9 mouse cellular contexts compared by ENCODE assay signal in genomic region chr11:68601486-68601991, GRCm38 (mm10). TPM values are rescaled to one million over a fixed set of nuclear protein-coding genes. Genes with fewer than 3 reads are reported as not detected.
DNase-seq lines count a peak whose midpoint lies in the region; ATAC-seq lines count a peak whose summit lies in the region.
"Had no signal": no experiment of that assay in that cellular context is flagged by ENCODE, and none has a peak within 500 bp of the region (broad histone marks: within the 10 kb centered on the region; RNA-seq: fewer than 3 reads in every experiment).

No protein-coding gene starts in this region.

- no peak overlapping the region for H3K4me2 ChIP-seq in forebrain, embryonic 11.5 days (ENCODE audit: low read depth, low read length, severe bottlenecking)
- no peak overlapping the region for H3K4me2 ChIP-seq in forebrain, embryonic 15.5 days (replicated peaks)
- H3K4me2 ChIP-seq in heart, embryonic 11.5 days, result no peak overlapping the region; the same call in 1 of the 2 replicates
- H3K4me2 ChIP-seq in limb, embryonic 12.5 days, result peak overlapping the region; percentile 13; the same call in 1 of the 2 replicates

- H3K4me1 ChIP-seq in forebrain, embryonic 11.5 days (replicated peaks; ENCODE audit: control insufficient read depth, insufficient read depth, low read length), result peaks cover 2% of the 10 kb centered on the region; the same call in 1 of the 2 replicates
- 0 out of 2 replicates have a peak, but pooled peaks cover 2% of the 10 kb centered on the region for H3K4me1 ChIP-seq in forebrain, embryonic 15.5 days
- peaks cover 37% of the 10 kb centered on the region for H3K4me1 ChIP-seq in heart, embryonic 11.5 days (ENCODE audit: control insufficient read depth, insufficient read depth, low read length)
- H3K4me1 ChIP-seq in limb, embryonic 12.5 days (replicated peaks), result peaks cover 41% of the 10 kb centered on the region

- peak; percentile 57 for DNase-seq in forebrain, embryonic 11.5 days (ENCODE audit: low spot score)
- peak; percentile 54 for DNase-seq in MN1 (ENCODE audit: low spot score)
- DNase-seq in right cerebral cortex, postnatal 14 days, result no peak
- no peak for DNase-seq in spleen, postnatal 4 days (ENCODE audit: low spot score in 2 of 2)

- H3K27me3 ChIP-seq in forebrain, embryonic 11.5 days (ENCODE audit: control insufficient read depth, insufficient read depth, low read length), result no peaks in the 10 kb centered on the region
- no peaks in the 10 kb centered on the region for H3K27me3 ChIP-seq in forebrain, embryonic 15.5 days
- H3K27me3 ChIP-seq in heart, embryonic 11.5 days (ENCODE audit: control insufficient read depth, insufficient read depth, low read length), result no peaks in the 10 kb centered on the region
- H3K27me3 ChIP-seq in limb, embryonic 12.5 days, result no peaks in the 10 kb centered on the region

- 3% methylated on average over 9 of the region's 9 CpGs for WGBS in forebrain, embryonic 11.5 days
- WGBS in forebrain, embryonic 15.5 days, result 14% methylated on average over 9 of the region's 9 CpGs
- WGBS in heart, embryonic 11.5 days (ENCODE audit: insufficient replicate concordance), result 2% methylated on average over 9 of the region's 9 CpGs
- 4% methylated on average over 9 of the region's 9 CpGs for WGBS in limb, embryonic 12.5 days

- H3K9ac ChIP-seq in forebrain, embryonic 11.5 days (ENCODE audit: low read length), result no peak overlapping the region
- H3K9ac ChIP-seq in forebrain, embryonic 15.5 days (replicated peaks), result no peak overlapping the region
- no peak overlapping the region for H3K9ac ChIP-seq in heart, embryonic 11.5 days (ENCODE audit: low read depth, low read length)
- H3K9ac ChIP-seq in limb, embryonic 12.5 days (replicated peaks), result no peak overlapping the region

- H3K27ac ChIP-seq in forebrain, embryonic 11.5 days (ENCODE audit: low read depth, low read length), result peak overlapping the region; percentile 50; the same call in 1 of the 2 replicates
- H3K27ac ChIP-seq in forebrain, embryonic 15.5 days (replicated peaks), result no peak overlapping the region
- H3K27ac ChIP-seq in heart, embryonic 11.5 days (ENCODE audit: low read depth, low read length), result peak overlapping the region; percentile 89
- H3K27ac ChIP-seq in limb, embryonic 12.5 days, result peak overlapping the region; percentile 89

- no peaks in the 10 kb centered on the region for H3K9me3 ChIP-seq in forebrain, embryonic 11.5 days (ENCODE audit: control insufficient read depth, low read length)
- H3K9me3 ChIP-seq in forebrain, embryonic 15.5 days, result no peaks in the 10 kb centered on the region
- no peaks in the 10 kb centered on the region for H3K9me3 ChIP-seq in heart, embryonic 11.5 days (replicated peaks; ENCODE audit: control insufficient read depth, low read length)
- no peaks in the 10 kb centered on the region for H3K9me3 ChIP-seq in limb, embryonic 12.5 days

- H3K4me3 ChIP-seq in forebrain, embryonic 11.5 days (ENCODE audit: low read depth, low read length), result no peak overlapping the region
- H3K4me3 ChIP-seq in forebrain, embryonic 15.5 days, result no peak overlapping the region
- H3K4me3 ChIP-seq in heart, embryonic 11.5 days (ENCODE audit: low read depth, low read length), result no peak overlapping the region
- no peak overlapping the region for H3K4me3 ChIP-seq in limb, embryonic 12.5 days (replicated peaks)

- no peak; the same call in 1 of the 2 replicates for ATAC-seq in forebrain, embryonic 11.5 days (replicated peaks; ENCODE audit: low FRiP score)
- ATAC-seq in forebrain, embryonic 15.5 days (replicated peaks), result no peak
- ATAC-seq in heart, embryonic 11.5 days (replicated peaks; ENCODE audit: insufficient number of reproducible peaks, low FRiP score, low TSS enrichment), result no peak
- peak; percentile 54; the same call in 1 of the 2 replicates for ATAC-seq in limb, embryonic 12.5 days (ENCODE audit: insufficient number of reproducible peaks, insufficient read depth, low FRiP score, low TSS enrichment, low read depth)
- ATAC-seq in erythroid progenitor cell, adult 5-6 weeks (replicated peaks; ENCODE audit: low FRiP score, poor library complexity, severe bottlenecking), result no peak
- ATAC-seq: inflammation-experienced regulatory T-cells, adult 6 months had no signal

- H3K36me3 ChIP-seq in forebrain, embryonic 11.5 days (ENCODE audit: control insufficient read depth, insufficient read depth, low read length), result no peaks in the 10 kb centered on the region
- H3K36me3 ChIP-seq in forebrain, embryonic 15.5 days, result no peaks in the 10 kb centered on the region
- H3K36me3 ChIP-seq in heart, embryonic 11.5 days (ENCODE audit: control insufficient read depth, insufficient read depth, low read length), result no peaks in the 10 kb centered on the region
- no peaks in the 10 kb centered on the region for H3K36me3 ChIP-seq in limb, embryonic 12.5 days

RNA-seq across cellular contexts. Expression of gene Ccdc42, which starts 14.7 kb away (rescaled TPM):
- polyA plus RNA-seq in forebrain, embryonic 11.5 days (2014; fragmentation: Nextera tagmentation; extraction: Ambion mirVana), result 0.51 and 0.87 TPM in 2 replicates
- 0.18 and 0.45 TPM in 2 replicates for polyA plus RNA-seq in forebrain, embryonic 15.5 days (2015; fragmentation: Nextera tagmentation; extraction: Ambion mirVana)
- polyA plus RNA-seq in heart, embryonic 11.5 days (2014; fragmentation: Nextera tagmentation; extraction: Ambion mirVana), result 0.29 and 0.58 TPM in 2 replicates
- polyA plus RNA-seq in limb, embryonic 12.5 days (2016; fragmentation: Nextera tagmentation; extraction: Ambion mirVana), result 0.28 and 1.0 TPM in 2 replicates
- not detected in 2 replicates for total RNA-seq in erythroid progenitor cell, adult 5-6 weeks (2015; ENCODE audit: low replicate concordance)
- not detected in 2 replicates for total RNA-seq in erythroid progenitor cell, adult 5-6 weeks (2017; ENCODE audit: low replicate concordance)
- polyA plus RNA-seq: inflammation-experienced regulatory T-cells, adult 6 months had no signal

RNA-seq across cellular contexts. Expression of gene Mfsd6l, which starts 45.6 kb away (rescaled TPM):
- not detected in 2 replicates for polyA plus RNA-seq in forebrain, embryonic 11.5 days (2014; fragmentation: Nextera tagmentation; extraction: Ambion mirVana)
- not detected in 2 replicates for polyA plus RNA-seq in forebrain, embryonic 15.5 days (2015; fragmentation: Nextera tagmentation; extraction: Ambion mirVana)
- 0.17 TPM in 1 of 2 replicates, not detected in the other for polyA plus RNA-seq in heart, embryonic 11.5 days (2014; fragmentation: Nextera tagmentation; extraction: Ambion mirVana)
- polyA plus RNA-seq in limb, embryonic 12.5 days (2016; fragmentation: Nextera tagmentation; extraction: Ambion mirVana), result 0.10 TPM in 1 of 2 replicates, not detected in the other
- total RNA-seq in erythroid progenitor cell, adult 5-6 weeks (2015; ENCODE audit: low replicate concordance), result not detected in 2 replicates
- not detected in 2 replicates for total RNA-seq in erythroid progenitor cell, adult 5-6 weeks (2017; ENCODE audit: low replicate concordance)
- polyA plus RNA-seq: inflammation-experienced regulatory T-cells, adult 6 months had no signal

Comparison
In these comparisons a context has a peak if more than half of its experiments do, and no peak if none do; other contexts are left out.
1. DNase-seq: peak in forebrain, embryonic 11.5 days (single experiment) and MN1 (single experiment); none in right cerebral cortex, postnatal 14 days (single experiment) and spleen, postnatal 4 days (0 of 2).